Mouse (Mus musculus) MEL (cell line): Measurements from ENCODE around the gene Tmem8. TPM values are rescaled to one million over a fixed set of nuclear protein-coding genes. Genes with fewer than 3 reads are reported as not detected.

Experiments used
- DNase-seq: peaks from one replicate; pipeline ENCODE4 v3.0.0; 2011; ENCODE audit warnings: low read depth, low spot score
- H3K27ac ChIP-seq: 2 replicates; pipeline ENCODE4 v1.5.1; 2012; ENCODE audit warnings: low read depth, mild to moderate bottlenecking, control low read depth, low read length, moderate library complexity; ENCODE audit not compliant: control insufficient read depth
- H3K27me3 ChIP-seq, 2 experiments: fragments of 150-350 bp in 1 of 2; sonication (generic) in 1 of 2; 2 replicates each; pipeline ENCODE4 v1.6.1; 2012; ENCODE audit warnings: low read length in 2 of 2, mild to moderate bottlenecking in 2 of 2, improper control_type of control experiment in 1 of 2, moderate library complexity in 1 of 2; ENCODE audit not compliant: insufficient read depth in 2 of 2, control insufficient read depth in 1 of 2
- H3K36me3 ChIP-seq, 2 experiments: 2 replicates each; pipeline ENCODE4 v1.6.1; 2012 to 2014; ENCODE audit warnings: low read length in 2 of 2, improper control_type of control experiment in 1 of 2, inconsistent platforms in 1 of 2, mild to moderate bottlenecking in 1 of 2; ENCODE audit not compliant: insufficient read depth in 2 of 2, control insufficient read depth in 1 of 2
- H3K4me1 ChIP-seq, 2 experiments: fragments of 150-350 bp in 1 of 2; sonication (generic) in 1 of 2; 2 replicates each; pipeline ENCODE4 v1.6.1; 2012; ENCODE audit warnings: low read length in 2 of 2, improper control_type of control experiment in 1 of 2, mild to moderate bottlenecking in 1 of 2; ENCODE audit not compliant: insufficient read depth in 2 of 2, control insufficient read depth in 1 of 2
- H3K4me3 ChIP-seq, 2 experiments: fragments of 150-350 bp in 1 of 2; sonication (generic) in 1 of 2; 2 replicates each; pipeline ENCODE4 v1.5.1; 2012; ENCODE audit warnings: low read depth in 2 of 2, low read length in 2 of 2, mild to moderate bottlenecking in 2 of 2, moderate library complexity in 2 of 2, control low read depth in 1 of 2, improper control_type of control experiment in 1 of 2; ENCODE audit not compliant: control insufficient read depth in 1 of 2, insufficient read depth in 1 of 2
- H3K79me2 ChIP-seq: 2 replicates; pipeline ENCODE4 v1.6.1; 2012; ENCODE audit warnings: mild to moderate bottlenecking, low read length, moderate library complexity; ENCODE audit not compliant: control insufficient read depth, poor library complexity, insufficient read depth
- H3K9ac ChIP-seq: 2 replicates; pipeline ENCODE4 v1.6.1; 2012; ENCODE audit warnings: low read depth, mild to moderate bottlenecking, control low read depth, low read length, moderate library complexity; ENCODE audit not compliant: control insufficient read depth, poor library complexity, severe bottlenecking
- H3K9me3 ChIP-seq: fragments of 150-350 bp; sonication (generic); replicated peaks from 2 replicates; pipeline ENCODE4 v1.6.1; 2012; ENCODE audit warnings: mild to moderate bottlenecking, low read length, improper control_type of control experiment, moderate library complexity; ENCODE audit not compliant: insufficient read depth
- BHLHE40 ChIP-seq: IDR thresholded peaks from 2 replicates; pipeline ENCODE4 v1.6.1; 2012; ENCODE audit warnings: low read depth, mild to moderate bottlenecking, inconsistent platforms, low read length, improper control_type of control experiment, borderline replicate concordance
- CHD1 ChIP-seq: IDR thresholded peaks from 2 replicates; pipeline ENCODE4 v1.6.1; 2012; ENCODE audit warnings: low read depth, mild to moderate bottlenecking, inconsistent platforms, low read length, improper control_type of control experiment
- EP300 ChIP-seq, 2 experiments: IDR thresholded peaks; 2 replicates each; pipeline ENCODE4 v1.6.1; 2011; ENCODE audit warnings: improper control_type of control experiment in 2 of 2, low read length in 2 of 2, low read depth in 1 of 2, mild to moderate bottlenecking in 1 of 2
- ETS1 ChIP-seq: IDR thresholded peaks from 2 replicates; pipeline ENCODE4 v1.6.1; 2012; ENCODE audit warnings: low read depth, mild to moderate bottlenecking, inconsistent platforms, low read length, improper control_type of control experiment, moderate library complexity
- GABPA ChIP-seq: IDR thresholded peaks from 2 replicates; pipeline ENCODE4 v1.6.1; 2012; ENCODE audit warnings: low read depth, mild to moderate bottlenecking, inconsistent platforms, low read length, improper control_type of control experiment, moderate library complexity
- GATA1 ChIP-seq: IDR thresholded peaks from 2 replicates; pipeline ENCODE4 v1.6.1; 2011; ENCODE audit warnings: low read depth, low read length, improper control_type of control experiment
- HCFC1 ChIP-seq: IDR thresholded peaks from 2 replicates; pipeline ENCODE4 v1.6.1; 2012; ENCODE audit warnings: low read depth, mild to moderate bottlenecking, inconsistent platforms, low read length, improper control_type of control experiment, moderate library complexity
- JUND ChIP-seq: IDR thresholded peaks from 2 replicates; pipeline ENCODE4 v1.6.1; 2011; ENCODE audit warnings: low read depth, mild to moderate bottlenecking, improper control_type of control experiment, low read length
- MAX ChIP-seq: IDR thresholded peaks from 2 replicates; pipeline ENCODE4 v1.6.1; 2011; ENCODE audit warnings: low read length, improper control_type of control experiment
- MAZ ChIP-seq: IDR thresholded peaks from 2 replicates; pipeline ENCODE4 v1.6.1; 2012; ENCODE audit warnings: low read depth, mild to moderate bottlenecking, inconsistent platforms, low read length, improper control_type of control experiment
- MEF2A ChIP-seq: IDR thresholded peaks from 2 replicates; pipeline ENCODE4 v1.6.1; 2014; ENCODE audit warnings: low read depth, mild to moderate bottlenecking, inconsistent platforms, low read length, improper control_type of control experiment; ENCODE audit not compliant: poor library complexity, insufficient replicate concordance, severe bottlenecking; ENCODE audit errors: extremely low read depth
- MYC ChIP-seq: IDR thresholded peaks from 2 replicates; pipeline ENCODE4 v1.6.1; 2011; ENCODE audit warnings: low read depth, mild to moderate bottlenecking, low read length, improper control_type of control experiment, moderate library complexity
- NELFE ChIP-seq: IDR thresholded peaks from 2 replicates; pipeline ENCODE4 v1.6.1; 2011; ENCODE audit warnings: low read depth, low read length, improper control_type of control experiment
- POLR2AphosphoS5 ChIP-seq: IDR thresholded peaks from 2 replicates; pipeline ENCODE4 v1.6.1; 2012; ENCODE audit warnings: low read depth, borderline replicate concordance, mild to moderate bottlenecking, inconsistent platforms, low read length, moderate library complexity, mixed read lengths
- RCOR1 ChIP-seq: IDR thresholded peaks from 2 replicates; pipeline ENCODE4 v1.6.1; 2012; ENCODE audit warnings: low read depth, mild to moderate bottlenecking, inconsistent platforms, low read length, improper control_type of control experiment
- SIN3A ChIP-seq: IDR thresholded peaks from 2 replicates; pipeline ENCODE4 v1.6.1; 2012; ENCODE audit warnings: low read length, improper control_type of control experiment, inconsistent platforms
- TAL1 ChIP-seq: IDR thresholded peaks from 2 replicates; pipeline ENCODE4 v1.6.1; 2012; ENCODE audit warnings: mild to moderate bottlenecking, inconsistent platforms, low read length, moderate library complexity, mixed read lengths
- TBP ChIP-seq: IDR thresholded peaks from 2 replicates; pipeline ENCODE4 v1.8.0; 2011; ENCODE audit warnings: low read depth, low read length, improper control_type of control experiment
- TCF12 ChIP-seq: IDR thresholded peaks from 2 replicates; pipeline ENCODE4 v1.6.1; 2014; ENCODE audit warnings: low read depth, mild to moderate bottlenecking, inconsistent platforms, low read length, improper control_type of control experiment, moderate library complexity
- UBTF ChIP-seq: IDR thresholded peaks from 2 replicates; pipeline ENCODE4 v1.6.1; 2012; ENCODE audit warnings: low read depth, mild to moderate bottlenecking, inconsistent platforms, low read length, improper control_type of control experiment, moderate library complexity, borderline replicate concordance; ENCODE audit not compliant: insufficient read depth
- ZC3H11A ChIP-seq: IDR thresholded peaks from 2 replicates; pipeline ENCODE4 v1.6.1; 2012; ENCODE audit warnings: low read depth, mild to moderate bottlenecking, inconsistent platforms, low read length, improper control_type of control experiment
- ZKSCAN1 ChIP-seq: IDR thresholded peaks from 2 replicates; pipeline ENCODE4 v1.6.1; 2012; ENCODE audit warnings: low read depth, mild to moderate bottlenecking, inconsistent platforms, low read length, improper control_type of control experiment, moderate library complexity
- ZMIZ1 ChIP-seq: IDR thresholded peaks from 2 replicates; pipeline ENCODE4 v1.6.1; 2012; ENCODE audit warnings: low read depth, mild to moderate bottlenecking, inconsistent platforms, low read length, improper control_type of control experiment, moderate library complexity
- ZNF384 ChIP-seq: IDR thresholded peaks from 2 replicates; pipeline ENCODE4 v1.6.1; 2012; ENCODE audit warnings: low read depth, mild to moderate bottlenecking, inconsistent platforms, low read length, improper control_type of control experiment
- polyA plus RNA-seq, 2 experiments: library from polyadenylated mRNA; stranded (reverse) in 1 of 2; unstranded in 1 of 2; fragments of >175 nt in 1 of 2; fragments of >200 nt in 1 of 2; gene quantifications; 2 replicates each; pipeline versions ENCODE4 v1.2.1 to v1.2.4; 2012; ENCODE audit warnings: low replicate concordance in 2 of 2, low read depth in 1 of 2; ENCODE audit not compliant: insufficient read length in 2 of 2, insufficient read depth in 1 of 2, missing spikeins in 1 of 2
- total RNA-seq: library from RNA; depleted of rRNA; stranded (reverse); fragments of 300-350 nt; gene quantifications from 2 replicates; pipeline ENCODE4 v1.2.3, GENCODE M21; 2012

Gene Tmem8
- total and polyA plus RNA-seq, 3 experiments: 4.7 to 16.7 TPM; not detected in 1

DNA sequence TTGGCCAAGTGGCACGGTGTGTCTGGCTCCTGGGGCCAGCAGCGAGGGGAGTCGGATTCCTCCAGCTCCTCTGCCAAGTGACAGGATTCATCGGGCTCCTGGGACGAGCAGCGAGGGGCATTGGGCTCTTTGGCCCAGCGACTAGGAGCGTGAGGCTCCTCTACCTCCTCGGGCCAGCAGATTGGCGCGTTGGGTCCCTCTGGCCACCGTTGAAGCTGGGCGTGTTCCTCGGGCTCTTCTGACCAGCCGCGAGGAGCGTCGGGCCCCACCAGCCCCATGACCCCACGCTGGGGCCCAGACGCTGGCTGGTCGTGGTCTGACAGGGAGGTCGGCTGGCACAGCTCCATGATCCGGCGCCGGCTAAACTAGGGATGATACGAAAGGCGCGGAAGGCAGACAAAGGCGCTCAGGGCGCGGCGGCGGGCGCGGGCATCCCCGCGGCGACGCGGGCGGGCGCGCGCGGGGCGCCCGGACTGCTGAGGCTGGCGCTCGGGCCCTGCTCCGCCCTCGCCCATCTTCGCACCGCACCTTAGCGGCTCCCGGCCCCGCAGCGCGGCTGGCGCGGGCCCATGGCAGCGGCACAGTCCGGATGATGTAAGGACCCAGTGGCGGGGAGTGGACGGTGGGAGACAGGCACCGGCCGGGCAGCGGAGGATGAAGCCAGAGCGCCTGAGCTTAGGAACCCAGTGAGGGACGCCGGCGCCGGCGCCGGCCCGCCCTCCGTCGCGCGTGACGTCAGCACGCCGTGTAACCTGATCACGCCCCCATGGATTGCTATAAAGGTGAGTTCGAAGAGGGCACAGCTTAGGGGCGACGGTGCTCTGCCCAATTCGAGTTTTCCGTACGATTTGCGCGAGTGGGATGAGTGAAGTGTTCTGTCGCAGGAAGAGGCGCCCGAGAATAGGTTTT lies 44.0 kb upstream of the Tmem8 start, which contains the start of gene Rab11fip3 (continued):
- TF ChIP-seq MEF2A (no peak), ZMIZ1 (peak; percentile 98), TCF12 (0 out of 2 replicates have a peak, but pooled peaks have one; percentile 61), ETS1 (no peak; the same call in 1 of the 2 replicates), TBP (peak; percentile 95), ZC3H11A (no peak), ZKSCAN1 (no peak)

DNA sequence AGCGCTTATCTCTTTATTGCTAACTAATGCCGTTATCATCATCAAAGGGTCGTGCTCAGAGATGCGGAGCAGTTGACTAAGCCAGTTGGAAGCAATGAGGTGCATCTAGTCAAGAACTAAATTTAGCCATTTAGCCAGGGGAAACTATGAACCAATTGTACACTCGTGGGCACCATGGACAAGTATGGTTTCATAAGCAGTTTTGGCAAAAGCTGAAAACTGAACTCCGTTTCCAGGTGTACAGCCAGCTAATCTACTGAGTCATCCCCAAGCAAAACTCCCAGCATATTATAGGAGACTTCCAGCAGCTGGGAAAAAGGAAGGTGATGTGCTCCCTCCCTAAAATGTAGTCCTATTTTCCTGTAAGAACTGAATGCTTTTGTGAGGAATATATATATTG lies 43.0 kb upstream of the Tmem8 start:
- H3K27me3 ChIP-seq: no peaks in the 10 kb centered on the region
- peak overlapping the region; percentile 59 for H3K9ac ChIP-seq
- peak overlapping the region; percentile 66 to 68 for H3K4me3 ChIP-seq

DNA sequence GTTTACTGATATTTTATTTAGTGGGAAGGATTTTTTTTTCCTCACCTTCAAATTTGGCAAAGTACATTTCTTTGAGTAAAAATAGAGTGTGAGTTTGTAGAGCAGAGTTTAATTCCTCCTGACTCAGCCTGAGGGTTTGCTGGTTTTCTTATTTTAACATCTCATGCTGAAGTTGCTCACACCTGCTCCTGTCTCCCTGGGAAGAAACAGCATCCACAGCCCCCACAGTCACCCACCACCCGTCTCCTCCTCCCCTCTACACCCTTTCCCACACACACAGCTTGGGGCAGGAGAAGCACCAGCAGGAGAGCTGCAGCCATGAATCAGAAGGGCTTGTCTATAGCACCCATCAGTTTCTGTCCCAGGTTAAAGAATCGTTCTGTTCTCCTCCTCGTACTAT lies 37.9 kb upstream of the Tmem8 start:
- no peak for DNase-seq
- peaks cover 0 to 4% of the 10 kb centered on the region in 2 experiments; a peak in 2 of 4 replicates for H3K4me1 ChIP-seq
- no peaks in the 10 kb centered on the region for H3K27me3 ChIP-seq
- no peaks in the 10 kb centered on the region for H3K9me3 ChIP-seq
- peaks cover 0 to 2% of the 10 kb centered on the region in 2 experiments; a peak in 2 of 4 replicates for H3K36me3 ChIP-seq
- no peaks in the 10 kb centered on the region for H3K79me2 ChIP-seq
- no peak overlapping the region for H3K9ac ChIP-seq
- no peak overlapping the region for H3K4me3 ChIP-seq
- no peak overlapping the region for H3K27ac ChIP-seq
- TF ChIP-seq POLR2AphosphoS5 (no peak), JUND (no peak), ZC3H11A (no peak), MAZ (no peak), GABPA (no peak), MEF2A (no peak), MYC (no peak), CHD1 (no peak), UBTF (no peak), HCFC1 (no peak), SIN3A (no peak), MAX (no peak), EP300 (IDR thresholded peaks at IDR 0.05; ENCODE audit: low read depth in 1 of 2, low read length in 2 of 2) (no peak), ZMIZ1 (no peak), NELFE (no peak), TCF12 (no peak), TAL1 (no peak), BHLHE40 (no peak)

More for the DNA sequence above, 43.0 kb upstream of the Tmem8 start:
- 0 out of 2 replicates have a peak, but pooled peaks have one; percentile 12 for TF ChIP-seq RCOR1
- TF ChIP-seq GATA1: peak; percentile 34; the same call in 1 of the 2 replicates
- no peak for TF ChIP-seq ZNF384
- no peak for TF ChIP-seq ZC3H11A
- 0 out of 4 replicates have a peak, but pooled peaks of 1 of the 2 experiments have one; percentile 2 for TF ChIP-seq EP300 (IDR thresholded peaks at IDR 0.05; ENCODE audit: low read depth in 1 of 2, low read length in 2 of 2)
- TF ChIP-seq, all 39 proteins: peak for 3
- no peak for DNase-seq
- peaks cover 0 to 20% of the 10 kb centered on the region in 2 experiments; a peak in 3 of 4 replicates for H3K36me3 ChIP-seq
- peaks cover 6 to 35% of the 10 kb centered on the region in 2 experiments for H3K4me1 ChIP-seq
- no peaks in the 10 kb centered on the region for H3K9me3 ChIP-seq
- peak overlapping the region; percentile 20 for H3K27ac ChIP-seq
- H3K79me2 ChIP-seq: peaks cover 22% of the 10 kb centered on the region
